Mouse (Mus musculus): ENCODE results near the gene Krba1.

The Krba1 gene

DNA sequence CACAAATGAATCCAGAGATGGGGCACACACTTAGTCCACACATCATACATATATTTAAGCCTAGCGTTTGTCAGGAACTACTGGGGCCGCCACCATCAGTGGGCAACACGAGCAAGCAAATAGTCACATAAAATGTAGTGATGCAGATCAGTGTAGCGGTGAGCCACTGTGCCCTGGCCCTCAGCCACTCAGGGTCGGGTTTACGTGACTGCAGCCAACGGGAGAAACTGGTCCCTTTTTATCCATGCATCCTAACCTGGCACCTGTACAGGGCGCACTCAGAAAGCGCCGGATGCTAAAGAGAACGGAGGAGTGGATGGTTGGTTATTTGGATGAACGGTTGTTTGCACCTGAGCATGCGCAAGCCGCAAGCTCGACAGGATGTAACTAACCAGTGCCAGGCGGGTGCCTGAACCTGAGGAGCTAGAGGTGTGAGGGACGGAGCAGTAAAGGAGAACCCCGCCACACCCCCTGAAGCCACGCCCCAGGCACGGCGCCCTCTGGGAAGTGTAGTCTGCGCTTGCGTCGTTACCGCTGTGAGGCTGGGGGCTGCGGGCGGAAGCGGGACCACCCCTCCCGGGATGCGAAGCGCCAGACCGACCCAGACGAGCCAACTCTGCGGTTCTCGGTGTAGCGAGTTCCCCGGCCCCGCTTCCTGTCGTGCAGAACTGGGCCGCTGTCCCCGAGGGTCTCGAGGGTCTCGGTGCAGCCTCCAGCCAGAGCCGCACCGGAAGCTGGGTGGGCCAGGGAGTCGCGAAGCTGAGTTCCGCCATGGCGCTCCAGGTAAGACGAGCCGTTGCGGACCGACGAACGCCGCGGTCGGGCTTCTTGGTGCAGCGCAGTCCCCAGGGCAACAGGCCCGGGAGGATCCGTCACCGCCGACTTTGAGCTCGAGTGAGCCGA, at the start of gene Krba1:
Krba1 (plus strand) TSS at position 482 of the 903 bp plus-strand sequence.
- peak; percentile 82 to 83 for DNase-seq (ENCODE audit: low spot score in 2 of 2)

DNA sequence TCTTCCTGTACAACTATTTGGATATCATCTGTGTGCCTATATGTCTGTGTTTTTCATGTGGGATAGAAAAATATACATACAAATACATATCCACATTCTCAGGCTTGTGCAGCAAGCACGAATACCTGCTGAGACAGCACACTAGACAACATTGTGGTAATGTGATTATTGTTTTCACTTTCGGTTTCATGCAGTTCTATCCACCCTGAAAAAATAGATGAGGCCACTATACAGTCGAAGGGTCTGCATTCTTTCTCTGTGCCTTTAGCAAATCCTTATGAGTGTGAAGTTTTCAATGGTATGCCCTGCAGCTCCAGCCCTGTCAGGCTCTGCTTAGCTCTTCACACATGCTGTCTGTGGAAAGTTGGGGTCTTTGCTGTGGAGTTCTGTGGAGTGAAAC, 36.5 kb upstream of the Krba1 start:
- no peak for DNase-seq (ENCODE audit: low spot score in 2 of 2)

DNA sequence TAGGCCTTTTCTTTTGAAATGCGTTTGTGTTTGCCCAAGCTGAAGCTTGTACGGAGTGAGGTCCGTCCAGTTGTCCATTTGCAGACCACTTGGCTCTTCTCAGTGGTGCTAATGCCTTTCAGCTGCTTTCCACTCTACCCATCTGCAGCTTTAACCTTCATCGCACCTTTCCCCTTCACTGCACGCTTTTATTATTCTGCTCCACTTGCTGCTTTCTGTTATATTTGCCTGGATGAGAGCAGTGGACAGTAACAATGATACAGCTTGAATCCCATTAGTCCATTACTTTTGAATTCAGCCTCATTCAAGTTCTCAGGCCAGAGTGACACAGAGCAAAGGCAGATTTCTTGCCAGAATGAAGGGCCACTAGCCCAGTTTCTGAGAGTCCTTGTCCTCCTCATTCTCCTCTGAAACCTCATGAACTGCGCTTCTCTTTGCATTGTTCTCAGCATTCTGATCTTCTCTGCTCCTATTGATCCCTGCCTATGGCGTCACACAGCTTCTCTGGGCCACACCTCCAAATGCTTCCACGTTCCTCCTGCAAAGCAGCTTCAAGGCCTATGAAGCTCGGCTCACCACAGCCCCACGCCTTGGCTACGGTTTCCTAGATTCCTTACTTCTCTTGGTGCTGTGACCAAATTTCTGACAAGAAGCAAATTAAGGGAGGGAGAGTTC, 28.9 kb upstream of the Krba1 start:
- DNase-seq (ENCODE audit: low spot score in 2 of 2), result no peak

DNA sequence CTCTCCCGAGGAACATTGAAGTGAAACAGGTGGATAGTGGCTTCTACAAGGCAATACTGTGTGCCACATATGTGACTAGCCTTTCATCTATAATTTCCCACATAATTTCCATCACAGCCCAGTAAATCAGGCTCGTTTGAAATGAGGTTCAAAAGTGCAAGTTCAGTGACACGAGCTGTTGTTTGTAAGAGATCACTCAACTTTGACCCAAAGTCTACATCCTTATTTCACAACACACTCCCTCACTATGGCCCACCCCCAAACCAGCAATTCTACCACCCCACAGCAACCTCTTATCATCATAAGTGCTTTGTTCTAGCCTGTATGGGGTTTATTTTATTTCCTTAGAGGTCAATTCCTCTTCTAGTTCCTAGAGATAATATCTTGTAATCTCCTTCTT, 7.2 kb upstream of the Krba1 start:
- no peak for DNase-seq (ENCODE audit: low spot score in 2 of 2)

DNA sequence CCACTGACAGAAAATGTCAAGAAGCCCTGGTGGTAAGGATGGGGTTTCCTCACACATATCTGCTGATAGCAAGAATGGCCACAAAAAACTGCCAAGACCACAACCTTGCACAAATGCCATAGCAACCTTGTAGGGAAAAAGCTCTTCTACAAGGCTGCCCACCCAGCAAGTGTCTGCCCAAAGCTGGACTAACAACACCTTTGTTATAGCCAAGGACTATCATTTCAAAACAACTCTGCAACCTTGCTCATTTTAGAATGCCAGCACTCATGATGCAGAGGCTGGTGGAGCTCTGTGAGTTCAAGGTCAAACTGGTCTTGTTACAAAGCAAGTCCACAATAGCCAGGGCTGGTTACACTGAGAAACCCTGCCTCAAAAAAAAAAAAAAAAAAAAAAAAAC, 1.6 kb upstream of the Krba1 start:
- DNase-seq (ENCODE audit: low spot score in 2 of 2), result no peak

DNA sequence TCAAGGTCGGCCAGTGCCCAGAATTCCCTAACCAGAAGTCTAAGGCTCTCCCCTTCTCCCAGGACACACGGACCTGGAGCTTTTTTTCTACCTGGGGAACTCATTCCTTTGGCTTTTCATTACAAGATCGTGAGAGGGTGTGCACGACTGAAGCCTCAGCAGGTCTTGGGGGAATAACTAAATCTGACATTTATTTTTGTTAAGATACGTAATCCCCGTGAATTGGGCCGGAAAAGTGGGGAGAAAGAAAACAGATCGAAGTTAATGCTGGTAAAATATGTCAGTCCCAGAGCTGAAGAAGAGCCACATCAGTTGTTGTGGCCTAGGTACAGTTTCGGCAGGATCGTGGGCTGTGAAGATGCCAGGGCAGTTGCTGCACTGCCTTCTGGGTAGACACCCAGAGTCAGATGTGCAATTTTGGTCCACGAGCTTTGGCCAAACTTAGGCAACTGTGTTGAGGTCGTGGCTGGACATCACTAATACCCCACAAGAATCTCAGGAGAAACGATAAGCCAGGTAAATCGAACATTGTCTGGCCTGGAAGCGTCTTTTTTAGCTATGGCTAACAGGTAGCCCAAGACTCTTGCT, 716 bp downstream of the Krba1 start:
- DNase-seq (ENCODE audit: low spot score in 2 of 2), result no peak

DNA sequence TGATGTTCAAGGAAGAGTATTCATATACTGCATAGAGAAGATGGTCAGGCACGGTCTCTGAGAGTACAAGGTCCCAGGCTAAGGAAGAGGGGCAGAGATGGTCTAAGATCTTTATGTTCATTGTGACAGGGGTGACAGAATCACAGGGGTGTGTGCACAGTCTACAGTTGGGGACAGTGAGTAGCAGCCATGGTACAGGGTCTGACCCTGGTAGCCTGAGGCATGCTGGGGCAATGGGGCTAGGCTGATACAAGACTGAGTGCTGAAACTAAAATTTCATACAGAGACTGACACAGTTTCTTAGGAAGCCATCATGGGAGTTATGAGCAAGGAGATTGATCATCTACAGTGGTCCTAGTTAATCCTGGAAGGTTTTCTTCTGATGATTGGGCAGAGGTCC, 1.3 kb downstream of the Krba1 start:
- no peak for DNase-seq (ENCODE audit: low spot score in 2 of 2)

DNA sequence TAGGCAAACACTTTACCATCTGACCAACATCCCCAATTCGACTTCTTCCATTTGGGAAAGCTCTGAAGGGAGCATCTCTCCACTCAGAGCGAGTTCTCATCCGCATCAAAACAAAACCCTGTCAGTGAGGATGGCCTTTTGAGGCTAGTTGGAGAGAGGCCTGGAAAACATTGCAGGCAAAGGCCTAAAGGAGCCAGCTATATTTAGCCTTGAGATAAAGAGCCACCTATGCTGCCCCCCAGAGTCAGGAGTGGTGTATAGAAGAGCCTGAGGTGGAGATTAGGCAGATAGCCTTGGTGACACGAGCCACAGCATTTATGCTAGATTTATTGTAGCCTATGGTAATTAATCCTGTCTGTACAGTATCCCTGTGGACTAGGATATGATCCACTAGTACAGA, 1.9 kb downstream of the Krba1 start:
- DNase-seq (ENCODE audit: low spot score in 2 of 2), result no peak

DNA sequence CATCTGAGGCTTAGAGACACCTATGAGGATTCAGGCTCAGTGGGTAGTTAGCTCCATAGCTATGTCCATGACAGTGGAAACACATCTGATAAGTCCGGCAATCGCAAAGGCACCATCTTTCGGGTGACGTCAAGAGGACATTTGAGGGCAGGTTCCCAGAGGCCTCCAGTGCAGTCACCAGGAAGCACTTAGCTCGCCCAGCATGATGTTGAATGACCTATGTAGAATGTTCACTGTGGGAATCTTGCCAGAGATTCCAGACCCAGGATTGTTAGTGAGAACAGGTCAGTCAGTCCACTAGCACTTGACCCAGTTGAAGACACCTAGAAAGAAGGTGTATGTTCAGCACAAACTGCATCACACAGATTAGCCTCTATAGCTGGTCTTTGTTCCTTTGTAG, 4.5 kb downstream of the Krba1 start:
- no peak for DNase-seq (ENCODE audit: low spot score in 2 of 2)

DNA sequence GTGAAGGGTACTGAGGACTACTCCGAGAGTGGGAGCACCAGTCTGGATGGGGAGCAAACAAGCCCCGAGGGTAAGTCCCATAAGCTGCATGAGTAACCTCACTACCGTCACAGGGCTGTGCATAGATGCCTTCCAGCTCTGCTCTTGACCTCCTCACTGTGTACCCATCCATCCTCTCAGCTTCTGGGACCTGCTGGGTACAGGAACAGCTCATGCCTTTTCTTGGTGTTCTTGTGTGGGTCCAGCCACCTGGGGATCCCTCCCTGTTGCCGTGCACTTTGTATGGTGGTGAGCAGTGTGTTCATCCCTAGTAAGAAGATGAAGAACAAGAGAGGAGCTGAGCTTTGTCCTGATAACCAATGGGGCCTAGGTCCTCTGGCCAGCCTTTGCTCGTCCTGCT, 8.7 kb downstream of the Krba1 start:
- DNase-seq (ENCODE audit: low spot score in 2 of 2), result no peak

DNA sequence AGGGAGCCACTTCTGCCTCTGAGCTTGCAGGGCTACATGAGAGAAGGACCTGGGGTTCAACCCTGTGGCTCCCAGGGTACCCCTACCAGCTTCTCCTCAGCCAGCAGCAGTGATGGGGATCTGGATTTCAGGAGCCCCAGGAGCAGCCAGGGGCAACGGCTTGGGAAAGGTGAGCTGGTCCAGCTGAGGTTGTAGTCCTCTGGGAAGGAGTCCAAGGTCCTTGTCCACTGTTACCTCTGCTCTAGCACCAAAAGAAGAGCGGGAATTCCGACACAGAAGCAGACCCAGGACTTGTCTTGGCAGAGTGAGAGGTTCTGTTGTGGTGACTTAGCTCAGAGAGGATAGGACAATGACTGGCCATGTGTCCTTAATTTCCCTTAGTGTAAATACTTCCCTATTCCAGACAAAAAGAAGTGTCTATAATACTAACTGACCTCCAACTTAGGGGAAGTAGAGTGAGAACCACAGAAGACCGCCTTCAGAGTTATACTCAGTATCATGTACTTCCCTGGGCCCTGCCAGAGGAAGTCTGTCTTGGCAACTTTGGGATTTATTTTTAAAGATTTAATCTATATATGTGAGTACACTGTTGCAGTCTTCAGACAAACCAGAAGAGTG, 14.4 kb downstream of the Krba1 start:
- DNase-seq (ENCODE audit: low spot score in 2 of 2), result no peak

DNA sequence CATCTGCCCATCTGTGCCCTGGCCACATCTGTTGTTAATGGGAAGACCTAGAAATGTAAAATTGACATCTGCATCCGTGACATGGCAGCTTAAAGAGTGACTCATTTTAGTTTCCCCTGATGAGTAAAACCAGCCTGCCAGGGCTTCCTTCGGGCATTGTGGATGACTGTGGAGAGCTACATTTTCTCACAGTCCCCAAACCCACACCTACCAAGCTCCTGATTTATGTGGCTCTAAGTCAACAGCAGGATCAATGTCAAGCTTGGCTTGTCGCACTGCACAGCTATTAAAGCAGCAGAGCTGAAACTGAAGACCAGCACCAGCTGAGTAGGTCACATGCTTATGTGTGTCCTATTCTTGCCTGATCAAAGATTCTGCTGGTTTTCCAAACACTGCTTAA, 15.2 kb downstream of the Krba1 start:
- no peak for DNase-seq (ENCODE audit: low spot score in 2 of 2)

DNA sequence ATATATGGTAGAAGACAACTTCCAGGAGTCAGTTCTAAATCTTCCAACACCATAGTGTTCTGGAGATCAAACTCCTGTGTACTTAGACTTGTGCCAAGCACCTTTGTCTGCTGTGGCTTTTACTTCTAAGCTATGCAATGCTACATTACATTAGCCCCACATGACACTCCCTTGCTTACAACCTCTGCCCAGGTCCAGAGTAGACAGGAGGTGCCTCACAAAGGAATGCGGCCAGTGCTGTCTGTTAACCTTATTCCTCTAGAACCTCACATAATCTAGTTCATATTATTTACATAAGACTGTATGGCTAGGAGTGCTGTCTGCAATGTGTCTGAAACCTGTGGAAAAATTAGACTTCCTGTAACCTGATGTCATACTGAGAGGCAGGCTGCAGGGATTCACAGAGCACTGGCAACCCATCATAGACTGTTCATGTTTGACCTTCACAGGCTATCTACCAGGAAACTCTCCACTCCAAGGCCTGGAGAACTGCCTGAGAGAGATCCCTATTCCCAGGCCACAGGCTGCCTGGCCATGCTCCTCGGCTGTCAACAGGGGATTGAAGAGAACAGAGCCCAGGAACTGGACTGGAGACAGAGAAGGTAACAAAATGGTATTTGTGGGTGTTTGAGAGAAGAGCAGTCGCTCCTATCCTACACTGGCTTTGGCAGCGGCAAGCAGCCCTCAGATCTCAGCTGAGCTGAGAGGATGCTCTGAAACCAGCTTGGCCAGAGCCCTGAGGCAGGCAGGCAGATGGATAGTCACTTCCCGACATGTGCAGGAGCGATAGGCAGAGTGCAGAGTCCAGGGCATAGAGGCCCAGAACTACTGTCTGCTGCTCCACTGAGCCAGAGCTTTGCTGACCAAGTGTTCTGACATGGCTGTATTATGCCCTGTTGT, 16.1 kb downstream of the Krba1 start:
- no peak for DNase-seq (ENCODE audit: low spot score in 2 of 2)

DNA sequence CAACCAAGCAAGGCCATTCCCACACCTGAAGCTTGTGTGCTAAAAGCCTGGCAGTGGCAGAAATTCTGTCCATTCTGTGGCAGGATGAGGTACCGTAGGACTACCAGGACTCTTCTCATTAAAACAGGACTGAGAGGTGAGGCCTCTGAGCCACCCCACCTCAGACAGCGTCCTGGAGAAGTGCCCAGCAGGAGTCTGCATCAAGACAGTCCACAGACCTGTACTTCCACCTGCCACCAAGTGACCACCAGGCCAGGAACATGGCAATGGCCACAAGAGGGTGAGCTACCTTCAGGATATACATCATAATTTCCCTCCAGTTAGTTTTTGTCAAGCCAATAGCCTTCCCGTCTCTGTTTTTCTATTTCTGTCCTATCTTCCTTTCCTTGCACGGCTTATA, 16.8 kb downstream of the Krba1 start:
- no peak for DNase-seq (ENCODE audit: low spot score in 2 of 2)

DNA sequence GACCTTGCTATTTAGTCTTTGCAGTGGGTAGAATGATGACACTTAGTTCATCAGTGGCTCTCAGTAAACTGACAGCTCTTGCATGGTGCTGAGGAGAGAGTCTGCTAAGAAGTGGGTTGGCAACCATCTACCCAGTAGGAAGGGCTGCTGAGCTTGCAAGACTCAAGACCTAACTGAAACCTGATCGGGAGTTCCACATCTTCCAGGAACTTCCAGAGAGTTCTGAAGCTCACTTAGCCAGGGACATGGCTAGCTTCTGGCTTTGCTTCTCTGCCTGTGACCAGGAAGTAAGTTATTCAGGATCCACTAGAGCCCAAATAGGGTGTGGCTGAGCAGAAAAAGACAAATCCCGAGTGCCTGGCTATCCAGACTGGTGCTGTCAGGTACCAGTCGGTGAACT, 17.3 kb downstream of the Krba1 start:
- no peak for DNase-seq (ENCODE audit: low spot score in 2 of 2)

DNA sequence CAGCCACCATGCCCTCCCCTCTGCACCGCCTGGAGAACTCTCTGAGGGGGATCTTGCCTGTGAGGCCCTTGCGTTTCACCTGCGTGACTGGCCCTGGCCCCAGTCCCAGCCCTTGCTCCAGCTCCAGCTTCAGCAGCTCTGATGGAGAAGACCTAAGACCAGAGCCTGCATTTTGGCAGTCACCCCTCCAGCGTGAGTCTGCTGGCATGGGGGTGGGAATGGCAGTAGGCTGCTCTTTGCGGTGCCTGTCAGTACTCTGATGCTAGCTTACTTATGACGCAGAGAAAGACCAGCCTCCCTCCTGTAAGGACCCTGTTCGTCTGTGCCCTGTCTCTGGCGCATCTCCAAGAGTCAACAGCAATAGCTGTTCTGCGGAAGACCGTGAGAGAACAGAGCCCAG, 17.7 kb downstream of the Krba1 start:
- DNase-seq (ENCODE audit: low spot score in 2 of 2), result no peak

DNA sequence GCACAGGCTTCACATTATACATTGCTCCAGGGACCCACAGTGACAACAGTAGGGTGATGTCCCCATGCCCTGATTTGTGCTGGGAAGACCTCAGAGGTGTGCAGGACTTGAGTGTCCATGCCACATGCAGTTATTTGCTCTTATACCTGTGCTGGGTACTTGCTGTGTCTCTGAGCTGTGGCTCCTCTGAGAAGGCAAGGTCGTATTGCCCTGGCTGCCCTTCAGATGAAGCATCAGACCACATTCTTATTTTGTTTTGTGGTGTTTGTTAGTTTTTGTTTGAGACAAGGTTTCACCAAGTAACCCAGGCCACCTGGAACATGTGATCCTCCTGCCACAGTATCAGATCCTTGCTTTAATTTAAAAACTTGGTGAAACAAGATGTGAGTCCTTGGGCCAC, 19.5 kb downstream of the Krba1 start:
- DNase-seq (ENCODE audit: low spot score in 2 of 2), result no peak

DNA sequence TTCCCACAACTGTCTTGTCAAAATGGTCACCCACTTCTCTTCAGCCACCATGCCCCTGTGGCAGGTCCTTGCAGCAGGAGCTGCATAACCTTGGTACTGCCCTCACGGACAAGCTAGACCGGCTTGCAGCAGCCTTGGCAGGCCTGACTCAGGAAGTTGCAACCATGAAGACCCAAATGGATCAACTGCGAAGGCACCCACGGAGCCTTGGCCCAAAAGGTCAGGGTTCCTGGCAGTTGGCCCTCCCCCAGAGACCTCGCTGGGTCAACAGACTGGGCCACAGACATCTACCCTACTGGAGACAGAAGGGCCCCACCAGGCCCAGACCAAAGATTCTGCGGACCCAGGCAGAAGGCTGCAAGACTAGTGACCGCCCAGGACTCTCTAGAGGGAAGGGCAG, 20.2 kb downstream of the Krba1 start:
- DNase-seq (ENCODE audit: low spot score in 2 of 2), result no peak

DNA sequence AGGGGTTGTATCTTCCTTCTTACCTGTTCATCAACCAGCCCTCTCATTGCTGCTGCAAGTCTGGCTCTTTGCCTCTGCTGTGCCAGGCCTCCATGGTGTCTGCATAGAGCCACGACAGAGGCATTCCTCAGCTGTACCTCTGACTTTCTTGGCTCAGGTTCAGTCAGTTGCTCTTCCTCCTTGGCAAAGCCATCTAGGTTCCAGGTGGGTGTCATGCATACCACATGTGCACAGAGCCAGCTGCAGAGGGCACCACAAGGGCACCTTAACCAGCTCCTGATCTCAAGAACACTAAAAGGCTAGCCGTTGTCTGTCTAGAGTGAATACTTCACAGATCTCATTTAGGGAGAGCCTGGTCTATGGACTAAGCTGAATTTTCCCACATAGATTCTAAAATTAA, 21.1 kb downstream of the Krba1 start:
- DNase-seq (ENCODE audit: low spot score in 2 of 2), result no peak

DNA sequence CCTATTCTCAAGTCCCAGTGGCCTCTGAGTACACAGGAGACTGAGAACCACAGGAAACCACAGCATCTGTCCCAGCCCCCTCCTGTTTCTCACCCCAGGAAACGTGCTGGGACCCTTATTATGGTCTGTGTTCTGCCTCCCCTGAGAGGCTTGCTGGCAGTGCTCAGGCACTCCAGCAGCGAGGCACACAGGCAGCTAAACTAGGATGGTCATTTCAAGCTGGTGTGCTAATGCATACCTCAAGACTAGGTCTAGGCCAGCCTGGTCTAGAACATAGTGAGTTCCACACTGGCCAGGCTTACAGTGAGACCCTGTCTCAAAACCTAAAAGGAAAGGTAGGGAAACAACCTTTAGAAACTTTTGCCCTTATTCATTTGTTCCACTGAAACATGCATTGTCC, 25.3 kb downstream of the Krba1 start:
- no peak for DNase-seq (ENCODE audit: low spot score in 2 of 2)

DNA sequence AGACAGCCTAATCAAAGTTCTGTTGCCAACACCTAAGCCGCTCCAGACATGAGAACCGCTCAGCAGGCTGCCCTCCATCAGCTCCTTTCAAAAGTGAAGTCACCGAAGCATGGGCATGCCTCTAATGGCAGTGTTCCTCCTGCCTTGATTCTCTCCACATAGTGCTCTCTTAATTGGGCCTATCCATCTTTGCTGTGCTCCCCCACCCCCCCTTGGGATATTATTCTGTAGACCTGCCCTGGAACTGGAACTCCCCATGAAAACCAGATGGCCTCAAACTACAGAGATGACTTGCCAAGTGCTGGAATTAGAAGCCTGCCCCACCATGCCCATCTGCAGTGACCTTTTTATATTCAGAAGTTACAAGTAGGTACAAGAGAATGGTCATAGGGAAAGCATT, 27.9 kb downstream of the Krba1 start:
- DNase-seq (ENCODE audit: low spot score in 2 of 2), result no peak

DNA sequence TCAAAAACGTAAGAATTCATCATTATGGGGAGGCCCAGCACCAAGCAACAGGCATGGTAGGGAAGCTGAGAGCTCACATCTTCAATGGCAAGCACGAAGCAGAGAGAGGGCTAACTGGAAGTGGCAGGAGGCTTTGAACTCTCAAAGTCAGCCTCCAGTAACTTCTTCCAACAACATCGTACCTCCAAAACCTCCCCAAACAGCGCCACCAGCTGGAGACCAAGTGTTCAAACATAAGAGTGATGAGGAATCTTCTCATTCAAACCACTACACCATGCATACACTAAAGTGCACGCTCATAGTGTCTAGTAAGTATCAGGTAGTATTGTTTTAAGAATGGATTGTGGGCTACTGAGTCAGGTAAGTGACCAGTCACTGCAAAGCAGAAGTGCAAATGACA, 28.7 kb downstream of the Krba1 start:
- no peak for DNase-seq (ENCODE audit: low spot score in 2 of 2)
